Mouse (Mus musculus): ENCODE measurements around the gene Olfr878.

Gene Olfr878

DNA sequence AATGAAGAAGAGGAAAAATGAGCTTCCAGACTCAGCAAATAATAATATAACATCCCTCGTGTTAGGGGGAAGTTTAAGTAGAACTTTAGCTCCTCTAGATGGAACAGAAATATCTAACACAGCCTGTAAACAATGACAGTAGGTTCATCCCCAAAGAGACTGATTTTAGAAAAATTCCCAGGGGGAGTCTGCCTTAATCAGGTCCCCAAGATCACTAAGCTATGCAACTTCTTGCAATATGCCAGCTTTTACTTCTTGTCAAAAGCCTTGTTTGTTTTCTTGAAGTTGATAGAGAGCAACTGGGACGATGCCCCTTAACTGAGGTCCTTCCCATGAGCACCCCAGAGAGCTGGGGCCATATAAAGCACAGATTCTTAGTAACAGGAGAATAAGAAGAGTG lies at the start of gene Olfr878:
Gene Olfr878 (plus strand): TSS at position 301 of the 400 bp plus-strand sequence.
- no peak for DNase-seq

- DNase-seq, result no peak
Measured at GRCm38 (mm10) chr9:37870246-37870645, 47.4 kb upstream of the Olfr878 start.

DNA sequence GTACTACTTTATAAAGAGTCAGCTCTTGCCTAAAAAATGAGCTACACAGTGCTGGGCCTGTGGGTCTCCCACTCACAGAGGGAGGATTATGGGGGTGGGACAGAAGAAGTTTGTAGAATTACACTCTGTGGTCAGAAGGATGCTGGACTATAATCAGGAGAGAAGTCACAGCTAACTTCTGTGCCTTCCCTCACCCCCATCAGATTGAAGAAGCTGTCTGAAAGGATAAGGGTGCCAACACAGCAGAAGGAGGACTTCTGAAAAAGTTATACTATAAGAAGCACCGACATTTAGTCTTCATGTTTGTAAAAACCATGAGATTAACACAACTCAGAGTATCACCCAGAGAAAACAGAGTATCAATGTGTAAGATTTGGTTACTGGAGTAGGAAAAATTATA lies 46.5 kb upstream of the Olfr878 start:
- no peak for DNase-seq

DNA sequence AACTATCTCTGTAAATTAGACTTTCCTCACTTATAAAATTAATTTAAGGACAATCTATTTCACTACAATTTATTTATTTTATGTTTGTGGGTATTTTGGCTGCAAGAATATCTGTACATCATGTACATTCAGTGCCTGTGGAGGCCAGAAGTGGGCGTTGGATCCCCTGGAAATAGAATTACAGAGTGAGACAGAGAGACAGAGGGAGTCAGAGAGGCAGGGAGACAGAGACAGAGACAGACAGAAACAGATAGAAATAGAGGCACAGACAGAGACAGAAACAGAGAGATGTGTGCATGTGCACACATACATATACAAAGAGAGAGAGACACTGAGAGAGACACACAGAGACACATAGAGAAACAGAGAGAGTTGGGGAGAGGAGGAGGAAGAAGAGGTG lies 46.1 kb upstream of the Olfr878 start:
- DNase-seq, result no peak

- no peak for DNase-seq
Measured at GRCm38 (mm10) chr9:37890960-37891359, 26.7 kb upstream of the Olfr878 start.

DNA sequence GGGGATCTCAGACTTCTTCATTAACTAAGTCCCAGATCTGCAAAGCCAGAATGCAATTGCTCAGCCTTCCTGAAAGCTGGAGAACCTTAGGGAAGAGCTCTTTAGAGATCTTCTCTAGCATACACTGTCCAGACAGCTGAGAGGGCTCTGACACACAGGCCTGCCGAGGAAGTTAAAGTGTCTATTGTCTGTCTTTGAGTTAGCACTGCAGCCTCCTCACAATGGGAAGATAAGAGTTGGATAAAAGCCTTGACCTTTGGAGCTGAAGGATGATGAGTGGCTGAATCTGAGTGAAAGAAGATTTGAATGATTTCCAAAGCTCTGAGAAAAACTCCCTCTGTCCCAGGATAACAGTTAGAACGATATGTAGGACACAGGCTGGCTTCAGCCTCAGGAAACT lies 21.0 kb upstream of the Olfr878 start, which contains the start of gene Olfr145:
Gene Olfr145 (plus strand): TSS at position 64 of the 400 bp plus-strand sequence.
- DNase-seq, result no peak

- no peak for DNase-seq
Measured at GRCm38 (mm10) chr9:37905555-37905954, 12.1 kb upstream of the Olfr878 start.

- no peak for DNase-seq
Measured at GRCm38 (mm10) chr9:37918018-37918417, 378 bp downstream of the Olfr878 start.

DNA sequence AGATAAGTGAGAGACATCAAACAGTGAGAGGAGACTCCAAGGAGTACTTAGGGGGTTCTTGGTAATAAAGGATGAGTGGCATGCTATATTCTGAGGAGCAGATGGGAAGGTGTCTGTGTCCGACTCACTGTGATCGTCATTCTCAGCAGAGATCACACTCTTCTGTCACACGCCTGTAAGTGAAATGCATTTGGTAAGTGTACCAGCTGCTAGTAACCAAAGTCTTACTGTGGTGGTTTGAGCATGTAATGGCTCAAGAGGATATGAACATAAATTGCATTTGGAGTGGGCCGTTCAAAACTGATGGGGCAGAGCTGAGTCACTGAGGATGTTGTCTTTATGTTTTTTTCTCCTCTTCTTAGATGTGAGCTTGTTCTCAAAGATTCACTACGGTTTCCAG lies 6.6 kb downstream of the Olfr878 start:
- DNase-seq, result no peak

- DNase-seq, result no peak
Measured at GRCm38 (mm10) chr9:37925445-37925844, 7.8 kb downstream of the Olfr878 start.

GRCm38 (mm10) chr9:37926019-37927013 lies 8.7 kb downstream of the Olfr878 start:
- DNase-seq, result no peak

DNA sequence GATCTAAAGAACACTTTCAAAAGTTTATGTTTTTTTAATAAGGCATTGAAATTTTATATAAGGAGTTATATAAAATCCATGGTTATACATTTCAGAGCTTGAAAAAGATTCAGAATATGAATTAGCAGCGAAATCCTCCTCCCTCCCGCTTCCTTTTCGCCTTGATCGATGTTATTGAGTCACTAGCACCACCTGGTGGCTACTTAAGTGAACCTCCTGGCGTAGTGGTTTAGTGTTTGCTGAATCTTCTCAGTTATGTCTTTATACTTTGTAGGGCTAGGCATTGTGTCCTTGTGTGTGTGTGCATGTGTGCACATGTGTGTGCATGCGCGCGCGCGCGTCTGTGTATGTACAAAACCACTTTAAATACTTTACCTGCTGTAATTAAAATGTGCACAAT lies 14.9 kb downstream of the Olfr878 start:
- peak; percentile 73 for DNase-seq

DNA sequence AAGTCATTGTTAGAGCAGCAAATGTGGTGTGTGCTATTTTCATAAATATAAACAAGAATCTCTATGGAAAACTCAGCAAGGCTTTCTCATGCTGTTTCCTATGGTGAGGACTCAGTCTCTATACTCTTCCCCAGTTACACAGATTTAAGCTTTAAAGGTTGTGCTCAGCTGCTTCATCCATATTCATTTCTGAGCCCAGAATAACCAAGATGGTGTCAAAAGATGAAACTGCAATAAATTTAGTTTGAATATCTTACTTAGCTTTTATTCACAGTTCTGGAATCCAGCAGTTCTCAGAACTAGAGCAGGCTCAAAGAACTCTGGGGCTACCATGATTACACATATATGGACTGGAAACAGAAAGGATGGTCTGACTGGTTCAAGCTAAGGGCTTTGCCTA lies 16.5 kb downstream of the Olfr878 start:
- no peak for DNase-seq

DNA sequence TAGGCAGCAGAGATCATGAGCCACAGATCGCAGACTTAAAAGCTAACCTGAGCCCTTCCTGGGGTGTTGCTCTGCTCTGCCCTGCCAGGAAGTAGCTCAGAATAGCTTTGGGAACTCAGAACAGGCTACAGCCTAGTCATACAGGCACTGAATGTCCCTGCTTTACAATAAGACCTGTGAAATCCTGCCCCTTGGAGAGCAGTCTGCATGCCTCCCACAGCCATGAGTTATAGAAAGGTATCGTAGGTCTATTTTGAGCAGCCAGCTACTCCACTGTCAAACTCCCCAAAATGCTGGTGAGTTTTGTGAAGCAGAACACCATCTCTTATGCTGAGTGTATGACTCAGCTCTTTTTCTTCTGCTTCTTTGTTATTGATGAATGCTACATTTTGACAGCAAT lies 23.5 kb downstream of the Olfr878 start:
- peak; percentile 11 for DNase-seq

Measured in right cerebral cortex, postnatal 25 days (tissue).